Mouse (Mus musculus) layer of hippocampus, adult 18-20 months (tissue): ENCODE results near the gene Mrpl33. TPM values are rescaled to one million over a fixed set of nuclear protein-coding genes. Genes with fewer than 3 reads are reported as not detected.
A peak's percentile ranks its signal among the peaks of the same experiment; 100 is the strongest.
"Not testable (repeated sequence)": the region's sequence is repeated elsewhere in the genome, so short reads cannot be mapped to it uniquely, and the experiment has no call there.

Experiments used
- DNase-seq, 2 experiments: peaks; one replicate each; pipeline ENCODE4 v3.0.0; 2022; ENCODE audit warnings: low spot score in 2 of 2
- long read RNA-seq: library from polyadenylated mRNA; stranded (forward); transcript quantifications from one replicate; pipeline ENCODE4 v2.0.0, GENCODE M21; 2021
- total RNA-seq, 2 experiments: library from RNA; stranded (reverse); gene quantifications; 2 replicates each; pipeline ENCODE4 v1.2.3; 2021

Gene Mrpl33
- 10 to 100 TPM; 84.8 to 90.4 TPM for total RNA-seq
- long read RNA-seq, partial matches to known transcripts: 0 of 68 reads
- long read RNA-seq, other reads (novel, unspliced or antisense): 65 of 68 reads

GRCm38 (mm10) chr5:31596481-31597429 lies at the start of gene Mrpl33:
TSS of gene Mrpl33 (plus strand) at chr5:31596935.
- peak; percentile 11 to 22 for DNase-seq

GRCm38 (mm10) chr5:31559401-31559800 lies 37.3 kb upstream of the Mrpl33 start:
- no peak for DNase-seq

- no peak for DNase-seq
Observed at GRCm38 (mm10) chr5:31560352-31560751, 36.4 kb upstream of the Mrpl33 start.

- peak; percentile 73 to 86 for DNase-seq
Observed at GRCm38 (mm10) chr5:31562036-31562666, 34.6 kb upstream of the Mrpl33 start.

GRCm38 (mm10) chr5:31563496-31563895 lies 33.2 kb upstream of the Mrpl33 start:
- peak; percentile 69 to 80 for DNase-seq

GRCm38 (mm10) chr5:31563905-31564304 lies 32.8 kb upstream of the Mrpl33 start:
- no peak for DNase-seq

- no peak for DNase-seq
Observed at GRCm38 (mm10) chr5:31564976-31565375, 31.8 kb upstream of the Mrpl33 start.

GRCm38 (mm10) chr5:31566026-31566425 lies 30.7 kb upstream of the Mrpl33 start:
- no peak for DNase-seq

GRCm38 (mm10) chr5:31566457-31566856 lies 30.3 kb upstream of the Mrpl33 start:
- no peak for DNase-seq

GRCm38 (mm10) chr5:31567951-31568657 lies 28.6 kb upstream of the Mrpl33 start:
- no peak for DNase-seq

- DNase-seq: peak in 1 of 2 experiments; percentile 25
Observed at GRCm38 (mm10) chr5:31571023-31571608, 25.6 kb upstream of the Mrpl33 start.

- no peak for DNase-seq
Observed at GRCm38 (mm10) chr5:31573722-31574121, 23.0 kb upstream of the Mrpl33 start.

GRCm38 (mm10) chr5:31576539-31576975 lies 20.2 kb upstream of the Mrpl33 start:
- peak in 1 of 2 experiments; percentile 64 for DNase-seq

GRCm38 (mm10) chr5:31581263-31581662 lies 15.5 kb upstream of the Mrpl33 start:
- DNase-seq: no peak

- no peak for DNase-seq
Observed at GRCm38 (mm10) chr5:31581932-31582331, 14.8 kb upstream of the Mrpl33 start.

GRCm38 (mm10) chr5:31583261-31583660 lies 13.5 kb upstream of the Mrpl33 start:
- DNase-seq: no peak

GRCm38 (mm10) chr5:31585526-31585925 lies 11.2 kb upstream of the Mrpl33 start:
- no peak for DNase-seq

GRCm38 (mm10) chr5:31588016-31588415 lies 8.7 kb upstream of the Mrpl33 start:
- no peak for DNase-seq

- DNase-seq: not testable (repeated sequence)
Observed at GRCm38 (mm10) chr5:31588672-31589071, 8.1 kb upstream of the Mrpl33 start.

- DNase-seq: peak in 1 of 2 experiments; percentile 50
Observed at GRCm38 (mm10) chr5:31589711-31590319, 6.9 kb upstream of the Mrpl33 start.
